Mouse (Mus musculus): Measurements from ENCODE around the gene Zfp961. TPM values are rescaled to one million over a fixed set of nuclear protein-coding genes. Genes with fewer than 3 reads are reported as not detected.

The Zfp961 gene
- polyA plus RNA-seq, 1 experiment from 2014 or later: 16.2 TPM

Other genes with a start within 250 kb of the Zfp961 start
- 0.84 and 0.87 TPM in 2 replicates for gene B3gnt3, start 249.2 kb upstream of the Zfp961 start, polyA plus RNA-seq (2014; fragmentation: Nextera tagmentation; extraction: Ambion mirVana)
- 2.6 and 2.7 TPM in 2 replicates for gene Fcho1, start 225.3 kb upstream of the Zfp961 start, polyA plus RNA-seq (2014; fragmentation: Nextera tagmentation; extraction: Ambion mirVana)
- 7.1 and 7.9 TPM in 2 replicates for gene Zfp709, start 69.0 kb upstream of the Zfp961 start, polyA plus RNA-seq (2014; fragmentation: Nextera tagmentation; extraction: Ambion mirVana)
- 3.9 and 5.1 TPM in 2 replicates for gene Zfp882, start 42.4 kb upstream of the Zfp961 start, polyA plus RNA-seq (2014; fragmentation: Nextera tagmentation; extraction: Ambion mirVana)
- 18.7 and 20.6 TPM in 2 replicates for gene Zfp617, start 42.4 kb upstream of the Zfp961 start, polyA plus RNA-seq (2014; fragmentation: Nextera tagmentation; extraction: Ambion mirVana)
- gene Cyp4f18, start 58.6 kb downstream of the Zfp961 start, polyA plus RNA-seq (2014; fragmentation: Nextera tagmentation; extraction: Ambion mirVana): 1.0 and 1.7 TPM in 2 replicates
- not detected in 2 replicates for gene Olfr372, start 90.2 kb downstream of the Zfp961 start, polyA plus RNA-seq (2014; fragmentation: Nextera tagmentation; extraction: Ambion mirVana)
- gene Olfr373, start 132.1 kb downstream of the Zfp961 start, polyA plus RNA-seq (2014; fragmentation: Nextera tagmentation; extraction: Ambion mirVana): not detected in 2 replicates
- gene Olfr374, start 156.0 kb downstream of the Zfp961 start, polyA plus RNA-seq (2014; fragmentation: Nextera tagmentation; extraction: Ambion mirVana): 0.03 and 0.17 TPM in 2 replicates
- gene Tpm4, start 183.9 kb downstream of the Zfp961 start, polyA plus RNA-seq (2014; fragmentation: Nextera tagmentation; extraction: Ambion mirVana): 572 and 613 TPM in 2 replicates
- gene Rab8a, start 210.2 kb downstream of the Zfp961 start, polyA plus RNA-seq (2014; fragmentation: Nextera tagmentation; extraction: Ambion mirVana): 75.2 and 85.1 TPM in 2 replicates
- gene Hsh2d, start 238.6 kb downstream of the Zfp961 start, polyA plus RNA-seq (2014; fragmentation: Nextera tagmentation; extraction: Ambion mirVana): 0.08 TPM in 1 of 2 replicates, not detected in the other

Measured in embryonic facial prominence, embryonic 14.5 days (tissue).